Mouse (Mus musculus) retina, postnatal 7 days (tissue): ENCODE measurements around the gene Per3.

Source experiments
- DNase-seq: peaks from one replicate; pipeline ENCODE4 v3.0.0-alpha.2; 2012; ENCODE audit warnings: low read depth, low spot score

Per3 gene

GRCm38 (mm10) chr4:150958536-150958935, 85.9 kb downstream of the Per3 start:
- DNase-seq, result no peak

DNA sequence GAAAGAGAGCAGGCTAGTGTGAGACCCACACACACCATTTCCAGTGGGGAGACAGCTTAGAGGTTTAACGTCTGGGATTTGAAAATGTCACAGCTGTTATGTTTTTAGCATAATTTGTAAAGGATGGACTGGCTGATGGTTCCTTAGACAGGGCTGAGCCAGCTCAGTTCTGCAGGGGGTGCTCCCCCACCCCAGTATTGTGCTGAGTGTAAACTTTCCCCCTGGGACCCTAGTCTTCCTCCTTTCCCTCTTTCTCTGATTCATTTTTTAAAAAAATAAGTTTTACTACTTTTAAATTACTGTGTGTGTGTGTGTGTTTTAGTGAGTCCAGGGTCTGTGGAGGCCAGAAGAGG, 87.4 kb downstream of the Per3 start:
- no peak for DNase-seq

- DNase-seq, result peak; percentile 53
Observed at GRCm38 (mm10) chr4:150956369-150957105, 87.9 kb downstream of the Per3 start.
